Mouse (Mus musculus) midbrain, embryonic 12.5 days (tissue): ENCODE measurements around the gene Mutyh. TPM values are rescaled to one million over a fixed set of nuclear protein-coding genes. Genes with fewer than 3 reads are reported as not detected.

Source experiments
- ATAC-seq: fragments of 200-750 bp; cut with Nextera tagmentation; 2 replicates; pipeline ENCODE4 v1.8.0; 2017; ENCODE audit warnings: low read depth, moderate TSS enrichment, moderate library complexity; ENCODE audit not compliant: low FRiP score
- H3K27ac ChIP-seq: fragments of 300-500 bp; sonication (generic); replicated peaks from 2 replicates; pipeline ENCODE4 v1.5.1; 2016; ENCODE audit warnings: mild to moderate bottlenecking
- H3K27me3 ChIP-seq: fragments of 300-500 bp; sonication (generic); 2 replicates; pipeline ENCODE4 v1.6.1; 2016; ENCODE audit warnings: mild to moderate bottlenecking
- H3K36me3 ChIP-seq: fragments of 300-500 bp; sonication (generic); 2 replicates; pipeline ENCODE4 v1.6.1; 2016
- H3K4me1 ChIP-seq: fragments of 300-500 bp; sonication (generic); 2 replicates; pipeline ENCODE4 v1.6.1; 2016
- H3K4me2 ChIP-seq: fragments of 300-500 bp; sonication (generic); replicated peaks from 2 replicates; pipeline ENCODE4 v1.6.1; 2016; ENCODE audit warnings: mild to moderate bottlenecking, moderate library complexity
- H3K4me3 ChIP-seq: fragments of 300-500 bp; sonication (generic); 2 replicates; pipeline ENCODE4 v1.5.1; 2016; ENCODE audit warnings: mild to moderate bottlenecking
- H3K9ac ChIP-seq: fragments of 300-500 bp; sonication (generic); replicated peaks from 2 replicates; pipeline ENCODE4 v1.6.1; 2016; ENCODE audit warnings: mild to moderate bottlenecking, moderate library complexity
- H3K9me3 ChIP-seq: fragments of 300-500 bp; sonication (generic); 2 replicates; pipeline ENCODE4 v1.6.1; 2016; ENCODE audit warnings: mild to moderate bottlenecking
- WGBS: fragments of 180-500 bp; shearing (Covaris S2); methylation state at CpG from one replicate; pipeline ENCODE4 v1.1.7; 2016; 5-methylcytosine and 5-hydroxymethylcytosine counted together
- polyA plus RNA-seq: library from polyadenylated mRNA; unstranded; fragments of >200 nt; fragmentation: Nextera tagmentation; extraction: Ambion mirVana; gene quantifications from 2 replicates; pipeline ENCODE4 v1.2.1, GENCODE M21; 2016

Mutyh gene
- polyA plus RNA-seq, 1 experiment from 2014 or later, result 17.3 TPM

GRCm38 (mm10) chr4:116862023-116862422 is 54.5 kb downstream of the Mutyh start:
- H3K27me3 ChIP-seq, result no peaks in the 10 kb centered on the region
- 79% methylated on average over 8 of the region's 8 CpGs for WGBS
- no peak overlapping the region for H3K4me3 ChIP-seq
- H3K9me3 ChIP-seq, result no peaks in the 10 kb centered on the region
- no peak for ATAC-seq
- H3K4me1 ChIP-seq, result no peaks in the 10 kb centered on the region
- no peak overlapping the region for H3K27ac ChIP-seq
- H3K4me2 ChIP-seq, result no peak overlapping the region
- no peaks in the 10 kb centered on the region for H3K36me3 ChIP-seq
- H3K9ac ChIP-seq, result no peak overlapping the region

Other genes starting within 250 kb of the Mutyh start
- gene Ccdc17, start 211.1 kb upstream of the Mutyh start, polyA plus RNA-seq, result 3.4 and 4.6 TPM in 2 replicates
- gene Nasp, start 179.8 kb upstream of the Mutyh start, polyA plus RNA-seq, result 229 and 242 TPM in 2 replicates
- gene Akr1a1, start 156.0 kb upstream of the Mutyh start, polyA plus RNA-seq, result 463 and 513 TPM in 2 replicates
- gene Prdx1, start 122.2 kb upstream of the Mutyh start, polyA plus RNA-seq, result 740 and 818 TPM in 2 replicates
- 32.0 and 35.7 TPM in 2 replicates for gene Mmachc, start 99.3 kb upstream of the Mutyh start, polyA plus RNA-seq
- gene Ccdc163, start 99.2 kb upstream of the Mutyh start, polyA plus RNA-seq, result 27.6 and 28.9 TPM in 2 replicates
- 5.3 and 5.7 TPM in 2 replicates for gene Tesk2, start 86.8 kb upstream of the Mutyh start, polyA plus RNA-seq
- gene Toe1, start 83 bp upstream of the Mutyh start, polyA plus RNA-seq, result 29.5 and 33.5 TPM in 2 replicates
- gene Hpdl, start 14.0 kb downstream of the Mutyh start, polyA plus RNA-seq, result 0.45 and 0.79 TPM in 2 replicates
- 9.6 and 10.6 TPM in 2 replicates for gene Zswim5, start 69.7 kb downstream of the Mutyh start, polyA plus RNA-seq
- gene Urod, start 186.7 kb downstream of the Mutyh start, polyA plus RNA-seq, result 78.7 and 85.3 TPM in 2 replicates
- gene Hectd3, start 187.6 kb downstream of the Mutyh start, polyA plus RNA-seq, result 16.7 and 17.8 TPM in 2 replicates
- 43.1 and 44.1 TPM in 2 replicates for gene Eif2b3, start 211.7 kb downstream of the Mutyh start, polyA plus RNA-seq